Mouse (Mus musculus) fat pad, adult 2 months (tissue): ENCODE data around the gene Acss1.

Experiments
- DNase-seq: peaks from one replicate; pipeline ENCODE4 v3.0.0-alpha.2; 2011; ENCODE audit warnings: low read depth, low spot score; ENCODE audit errors: extremely low read depth

Acss1 gene

GRCm38 (mm10) chr2:150666723-150667064 lies 1.6 kb downstream of the Acss1 start:
- no peak for DNase-seq

- no peak for DNase-seq
Observed at GRCm38 (mm10) chr2:150665534-150666451, 2.5 kb downstream of the Acss1 start.

- no peak for DNase-seq
Observed at GRCm38 (mm10) chr2:150665006-150665405, 3.3 kb downstream of the Acss1 start.

GRCm38 (mm10) chr2:150664152-150664920 lies 4.0 kb downstream of the Acss1 start:
- no peak for DNase-seq

- DNase-seq = peak; percentile 49
Observed at GRCm38 (mm10) chr2:150663255-150663654, 5.0 kb downstream of the Acss1 start.

- no peak for DNase-seq
Observed at GRCm38 (mm10) chr2:150662007-150662406, 6.3 kb downstream of the Acss1 start.

GRCm38 (mm10) chr2:150660668-150661451 lies 7.4 kb downstream of the Acss1 start:
- no peak for DNase-seq

GRCm38 (mm10) chr2:150660049-150660448 lies 8.3 kb downstream of the Acss1 start:
- DNase-seq = no peak

GRCm38 (mm10) chr2:150656975-150657768 lies 11.1 kb downstream of the Acss1 start:
- no peak for DNase-seq

GRCm38 (mm10) chr2:150656112-150656511 lies 12.2 kb downstream of the Acss1 start:
- no peak for DNase-seq

GRCm38 (mm10) chr2:150655290-150655689 lies 13.0 kb downstream of the Acss1 start:
- no peak for DNase-seq

GRCm38 (mm10) chr2:150654814-150655213 lies 13.5 kb downstream of the Acss1 start:
- no peak for DNase-seq

GRCm38 (mm10) chr2:150651366-150651765 lies 16.9 kb downstream of the Acss1 start:
- no peak for DNase-seq

- DNase-seq = no peak
Observed at GRCm38 (mm10) chr2:150650511-150651074, 17.7 kb downstream of the Acss1 start.

GRCm38 (mm10) chr2:150648300-150648895 lies 19.9 kb downstream of the Acss1 start:
- no peak for DNase-seq

GRCm38 (mm10) chr2:150647681-150648299 lies 20.5 kb downstream of the Acss1 start:
- no peak for DNase-seq

GRCm38 (mm10) chr2:150646411-150647121 lies 21.7 kb downstream of the Acss1 start:
- DNase-seq = no peak

- DNase-seq = no peak
Observed at GRCm38 (mm10) chr2:150645225-150645624, 23.1 kb downstream of the Acss1 start.
